8 mouse cellular contexts compared by ENCODE assay signal in the genomic region with DNA sequence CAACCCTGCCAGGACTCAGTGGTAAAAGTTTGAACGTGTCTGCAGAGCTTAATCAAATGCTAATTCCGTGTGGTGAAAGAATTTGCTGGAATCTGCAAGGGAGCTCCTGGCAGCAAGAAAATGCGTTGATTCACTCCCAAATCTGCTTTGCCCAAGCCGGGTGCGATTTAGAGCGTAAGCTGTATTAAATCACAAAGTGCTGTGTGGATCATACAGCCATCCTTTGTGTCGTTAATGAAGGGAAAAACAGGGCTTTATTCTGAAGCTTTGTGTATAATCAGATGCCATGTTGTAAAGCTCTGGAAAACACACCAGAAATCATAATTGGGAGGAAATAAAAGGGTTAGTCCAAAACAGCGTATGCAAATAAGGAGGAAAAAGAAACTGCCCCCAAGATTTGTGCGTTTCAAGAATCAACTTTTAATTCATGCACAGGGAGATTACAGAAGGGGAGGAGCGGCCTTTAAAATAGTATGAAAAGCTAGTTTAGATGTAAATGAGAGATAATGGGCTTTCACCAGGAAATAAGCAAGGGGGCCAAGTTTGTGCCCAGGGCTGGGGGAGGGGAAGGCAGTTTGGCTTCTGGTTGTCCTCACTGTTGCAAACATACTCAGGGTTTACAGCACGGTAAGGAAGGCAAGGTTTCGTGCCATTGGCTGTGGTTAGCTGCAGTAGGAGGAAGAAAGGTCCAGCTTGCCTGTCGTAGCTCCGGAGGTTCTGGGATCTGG.
DNase-seq lines count a peak whose midpoint lies in the region; ATAC-seq and TF ChIP-seq lines count a peak whose summit lies in the region.

No protein-coding gene starts in this region.

- H3K36me3 ChIP-seq in embryonic facial prominence, embryonic 10.5 days (replicated peaks), result no peaks in the 10 kb centered on the region
- H3K36me3 ChIP-seq in intestine, embryonic 16.5 days (ENCODE audit: control insufficient read depth, insufficient read depth, low read length), result no peaks in the 10 kb centered on the region
- H3K36me3 ChIP-seq in liver, embryonic 14.5 days (replicated peaks; ENCODE audit: control insufficient read depth, insufficient read depth, low read depth), result no peaks in the 10 kb centered on the region

- peaks cover 87% of the 10 kb centered on the region for H3K27me3 ChIP-seq in embryonic facial prominence, embryonic 10.5 days (replicated peaks; ENCODE audit: low read depth, poor library complexity, severe bottlenecking)
- peaks cover 5% of the 10 kb centered on the region; the same call in 1 of the 2 replicates for H3K27me3 ChIP-seq in intestine, embryonic 16.5 days (replicated peaks; ENCODE audit: control insufficient read depth, insufficient read depth, low read length)
- no peaks in the 10 kb centered on the region for H3K27me3 ChIP-seq in liver, embryonic 14.5 days (ENCODE audit: control insufficient read depth, insufficient read depth, low read length)

- peak overlapping the region; percentile 29; the same call in 1 of the 2 replicates for H3K9ac ChIP-seq in intestine, embryonic 16.5 days (ENCODE audit: low read depth, low read length)
- no peak overlapping the region for H3K9ac ChIP-seq in liver, embryonic 14.5 days (replicated peaks)

- TF ChIP-seq CTCF in layer of hippocampus, adult 2 months (conservative IDR thresholded peaks at IDR 0.05), result no peak
- TF ChIP-seq CTCF in liver, embryonic 14.5 days (IDR thresholded peaks at IDR 0.05; ENCODE audit: low read depth), result no peak

- no peak overlapping the region for H3K4me3 ChIP-seq in layer of hippocampus, adult 2 months
- peak overlapping the region; percentile 41; the same call in 1 of the 2 replicates for H3K4me3 ChIP-seq in embryonic facial prominence, embryonic 10.5 days
- peak overlapping the region; percentile 23 for H3K4me3 ChIP-seq in intestine, embryonic 16.5 days (ENCODE audit: low read length)
- H3K4me3 ChIP-seq in liver, embryonic 14.5 days (ENCODE audit: insufficient read depth in 1 of 2, low read depth in 2 of 2, low read length in 2 of 2), result no peak overlapping the region

- TF ChIP-seq EP300 in liver, embryonic 14.5 days (IDR thresholded peaks at IDR 0.05; ENCODE audit: low read depth), result no peak

- H3K4me1 ChIP-seq in embryonic facial prominence, embryonic 10.5 days, result peaks cover 11% of the 10 kb centered on the region
- no peaks in the 10 kb centered on the region for H3K4me1 ChIP-seq in intestine, embryonic 16.5 days (ENCODE audit: control insufficient read depth, insufficient read depth, low read length)
- no peaks in the 10 kb centered on the region for H3K4me1 ChIP-seq in liver, embryonic 14.5 days (replicated peaks; ENCODE audit: control insufficient read depth in 2 of 2, insufficient read depth in 2 of 2, low read length in 1 of 2)

- H3K27ac ChIP-seq in layer of hippocampus, adult 2 months, result peak overlapping the region; percentile 62
- peak overlapping the region; percentile 40; the same call in 1 of the 2 replicates for H3K27ac ChIP-seq in embryonic facial prominence, embryonic 10.5 days (replicated peaks)
- H3K27ac ChIP-seq in intestine, embryonic 16.5 days (ENCODE audit: low read length), result no peak overlapping the region
- no peak overlapping the region for H3K27ac ChIP-seq in liver, embryonic 14.5 days

- 21% methylated on average over 14 of the region's 14 CpGs for WGBS in embryonic facial prominence, embryonic 10.5 days
- WGBS in intestine, embryonic 16.5 days, result 28% methylated on average over 14 of the region's 14 CpGs
- 16% methylated on average over 14 of the region's 14 CpGs for WGBS in liver, embryonic 14.5 days (ENCODE audit: insufficient replicate concordance)

- no peaks in the 10 kb centered on the region for H3K9me3 ChIP-seq in embryonic facial prominence, embryonic 10.5 days
- H3K9me3 ChIP-seq in intestine, embryonic 16.5 days (ENCODE audit: control insufficient read depth, low read length), result no peaks in the 10 kb centered on the region
- no peaks in the 10 kb centered on the region for H3K9me3 ChIP-seq in liver, embryonic 14.5 days (ENCODE audit: control insufficient read depth, low read length)

- ATAC-seq in intestine, embryonic 16.5 days, result no peak
- no peak for ATAC-seq in liver, embryonic 14.5 days (ENCODE audit: insufficient read depth)

- DNase-seq in layer of hippocampus, adult 2 months (ENCODE audit: low spot score in 2 of 2), result peak; percentile 17 to 59
- no peak for DNase-seq in layer of hippocampus, adult 9-10 months (ENCODE audit: low spot score)
- DNase-seq in embryonic facial prominence, embryonic 10.5 days (ENCODE audit: low spot score), result peak; percentile 25
- DNase-seq in liver, embryonic 14.5 days (ENCODE audit: low read depth in 3 of 3, low spot score in 3 of 3), result no peak
- no peak for DNase-seq in gastrocnemius, adult 8-10 months (ENCODE audit: low spot score in 2 of 2)
- DNase-seq in gastrocnemius, postnatal 4 days (ENCODE audit: low spot score in 2 of 2), result no peak
- DNase-seq in adrenal gland, postnatal 4 days (ENCODE audit: low spot score in 2 of 2), result no peak

- H3K4me2 ChIP-seq in intestine, embryonic 16.5 days (ENCODE audit: low read depth, low read length), result peak overlapping the region; percentile 35
- peak overlapping the region; percentile 22; the same call in 1 of the 2 replicates for H3K4me2 ChIP-seq in liver, embryonic 14.5 days (ENCODE audit: low read depth)

Comparison
In these comparisons a context has a peak if more than half of its experiments do, and no peak if none do; other contexts are left out.
1. DNase-seq: peak in layer of hippocampus, adult 2 months (2 of 2) and embryonic facial prominence, embryonic 10.5 days (single experiment); none in layer of hippocampus, adult 9-10 months (single experiment), liver, embryonic 14.5 days (0 of 3), gastrocnemius, adult 8-10 months (0 of 2), gastrocnemius, postnatal 4 days (0 of 2) and adrenal gland, postnatal 4 days (0 of 2).
2. H3K27ac ChIP-seq: peak in layer of hippocampus, adult 2 months (single experiment) and embryonic facial prominence, embryonic 10.5 days (single experiment); none in intestine, embryonic 16.5 days (single experiment) and liver, embryonic 14.5 days (single experiment).
3. H3K4me3 ChIP-seq: peak in embryonic facial prominence, embryonic 10.5 days (single experiment) and intestine, embryonic 16.5 days (single experiment); none in layer of hippocampus, adult 2 months (single experiment) and liver, embryonic 14.5 days (0 of 2).